Mouse (Mus musculus): ENCODE measurements around the gene Rab5b.
A peak's percentile ranks its signal among the peaks of the same experiment; 100 is the strongest.
"Not testable (repeated sequence)": the region's sequence is repeated elsewhere in the genome, so short reads cannot be mapped to it uniquely, and the experiment has no call there.

Rab5b gene

GRCm38 (mm10) chr10:128640891-128641290 lies 55.2 kb downstream of the Rab5b start:
- DNase-seq: no peak

GRCm38 (mm10) chr10:128639999-128640398 lies 56.1 kb downstream of the Rab5b start:
- no peak for DNase-seq

GRCm38 (mm10) chr10:128637011-128637410 lies 59.1 kb downstream of the Rab5b start:
- no peak for DNase-seq

GRCm38 (mm10) chr10:128636561-128636960 lies 59.5 kb downstream of the Rab5b start:
- no peak for DNase-seq

GRCm38 (mm10) chr10:128635697-128636096 lies 60.4 kb downstream of the Rab5b start:
- no peak for DNase-seq

GRCm38 (mm10) chr10:128631571-128631970 lies 64.5 kb downstream of the Rab5b start:
- DNase-seq: no peak

GRCm38 (mm10) chr10:128630306-128630705 lies 65.8 kb downstream of the Rab5b start:
- DNase-seq: not testable (repeated sequence)

GRCm38 (mm10) chr10:128629746-128630145 lies 66.3 kb downstream of the Rab5b start:
- no peak for DNase-seq

GRCm38 (mm10) chr10:128627398-128628317 lies 68.4 kb downstream of the Rab5b start:
- peak; percentile 51 for DNase-seq

Data from cerebellum, adult 9-11 months (tissue).